Mouse (Mus musculus) limb, embryonic 15.5 days (tissue): ENCODE measurements around the gene Naglu. TPM values are rescaled to one million over a fixed set of nuclear protein-coding genes. Genes with fewer than 3 reads are reported as not detected.
"Not testable (repeated sequence)": the region's sequence is repeated elsewhere in the genome, so short reads cannot be mapped to it uniquely, and the experiment has no call there.

ENCODE experiments used
- ATAC-seq: fragments of 200-750 bp; cut with Nextera tagmentation; 2 replicates; pipeline ENCODE4 v1.8.0; 2017; ENCODE audit warnings: low read depth, moderate TSS enrichment; ENCODE audit not compliant: insufficient number of reproducible peaks, low FRiP score, low TSS enrichment
- H3K27ac ChIP-seq: fragments of 300-500 bp; sonication (generic); 2 replicates; pipeline ENCODE4 v1.5.1; 2015; ENCODE audit warnings: moderate library complexity, mild to moderate bottlenecking, inconsistent platforms
- H3K27me3 ChIP-seq: fragments of 300-500 bp; sonication (generic); 2 replicates; pipeline ENCODE4 v1.6.1; 2015; ENCODE audit warnings: inconsistent platforms
- H3K36me3 ChIP-seq: fragments of 300-500 bp; sonication (generic); 2 replicates; pipeline ENCODE4 v1.6.1; 2015; ENCODE audit warnings: inconsistent platforms
- H3K4me1 ChIP-seq: fragments of 300-500 bp; sonication (generic); 2 replicates; pipeline ENCODE4 v1.6.1; 2015; ENCODE audit warnings: inconsistent platforms
- H3K4me2 ChIP-seq: fragments of 300-500 bp; sonication (generic); 2 replicates; pipeline ENCODE4 v1.6.1; 2015; ENCODE audit warnings: mild to moderate bottlenecking, inconsistent platforms
- H3K4me3 ChIP-seq: fragments of 300-500 bp; sonication (generic); 2 replicates; pipeline ENCODE4 v1.5.1; 2015; ENCODE audit warnings: mild to moderate bottlenecking, inconsistent platforms
- H3K9ac ChIP-seq: fragments of 300-500 bp; sonication (generic); 2 replicates; pipeline ENCODE4 v1.6.1; 2015; ENCODE audit warnings: inconsistent platforms
- H3K9me3 ChIP-seq: fragments of 300-500 bp; sonication (generic); 2 replicates; pipeline ENCODE4 v1.6.1; 2016; ENCODE audit warnings: inconsistent platforms
- WGBS: fragments of 180-500 bp; shearing (Covaris S2); methylation state at CpG from one replicate; pipeline ENCODE4 v1.1.7; 2015; 5-methylcytosine and 5-hydroxymethylcytosine counted together
- microRNA-seq: library from miRNA; unstranded; fragments of <30 nt; microRNA quantifications from one replicate; pipeline ENCODE4, GENCODE M21; 2016
- polyA plus RNA-seq: library from polyadenylated mRNA; unstranded; fragments of >200 nt; fragmentation: Nextera tagmentation; extraction: Ambion mirVana; gene quantifications from 2 replicates; pipeline ENCODE4 v1.2.1, GENCODE M21; 2015

Naglu gene
- polyA plus RNA-seq, 1 experiment from 2014 or later: 12.7 TPM

GRCm38 (mm10) chr11:101115564-101115963 is 45.8 kb downstream of the Naglu start:
- WGBS: 54% methylated on average over 2 of the region's 2 CpGs
- Histone ChIP-seq H3K4me1 (peaks cover 20% of the 10 kb centered on the region), H3K4me2 (no peak overlapping the region), H3K27ac (no peak overlapping the region), H3K36me3 (peaks cover 10% of the 10 kb centered on the region; the same call in 1 of the 2 replicates), H3K9ac (no peak overlapping the region), H3K4me3 (no peak overlapping the region), H3K9me3 (no peaks in the 10 kb centered on the region), H3K27me3 (no peaks in the 10 kb centered on the region)
- ATAC-seq: no peak

GRCm38 (mm10) chr11:101118105-101118504 is 48.3 kb downstream of the Naglu start:
- H3K9me3 ChIP-seq: no peaks in the 10 kb centered on the region
- WGBS: 46% methylated on average over 4 of the region's 4 CpGs
- peaks cover 20% of the 10 kb centered on the region for H3K36me3 ChIP-seq
- H3K9ac ChIP-seq: peak overlapping the region; percentile 93
- H3K4me3 ChIP-seq: peak overlapping the region; percentile 98
- peak overlapping the region; percentile 79 for H3K4me2 ChIP-seq
- H3K4me1 ChIP-seq: peaks cover 24% of the 10 kb centered on the region
- no peak for ATAC-seq
- H3K27ac ChIP-seq: 0 out of 2 replicates have a peak overlapping the region, but pooled peaks have one; percentile 2
- H3K27me3 ChIP-seq: no peaks in the 10 kb centered on the region

- Histone ChIP-seq H3K27me3 (no peaks in the 10 kb centered on the region), H3K4me1 (peaks cover 24% of the 10 kb centered on the region), H3K4me2 (peak overlapping the region; percentile 79), H3K9me3 (no peaks in the 10 kb centered on the region), H3K4me3 (peak overlapping the region; percentile 98), H3K9ac (peak overlapping the region; percentile 93), H3K27ac (peak overlapping the region; percentile 88), H3K36me3 (peaks cover 26% of the 10 kb centered on the region)
- WGBS: under 1% methylated on average over 39 of the region's 39 CpGs
- ATAC-seq: peak; percentile 70
These were observed 49.4 kb downstream of the Naglu start for GRCm38 (mm10) chr11:101119131-101119760.

- peak within 1 kb of the TSS; percentile 98 for H3K4me3 ChIP-seq
- H3K9ac ChIP-seq: peak within 1 kb of the TSS; percentile 93
- peaks cover 24% of the 10 kb centered on the region for H3K4me1 ChIP-seq
- peak within 1 kb of the TSS; percentile 85 for H3K4me2 ChIP-seq
- ATAC-seq: peak; percentile 96
- no peaks in the 10 kb centered on the region for H3K27me3 ChIP-seq
- WGBS: under 1% methylated on average over 61 of the region's 61 CpGs
- peaks cover 31% of the 10 kb centered on the region for H3K36me3 ChIP-seq
- peak within 1 kb of the TSS; percentile 89 for H3K27ac ChIP-seq
- no peaks in the 10 kb centered on the region for H3K9me3 ChIP-seq
These were observed 50.1 kb downstream of the Naglu start, which contains the start of the genes Retreg3 and Tubg1 for GRCm38 (mm10) chr11:101119761-101120544. Retreg3 (minus strand) TSS chr11:101119893. Tubg1 (plus strand) TSS chr11:101119938.

DNA sequence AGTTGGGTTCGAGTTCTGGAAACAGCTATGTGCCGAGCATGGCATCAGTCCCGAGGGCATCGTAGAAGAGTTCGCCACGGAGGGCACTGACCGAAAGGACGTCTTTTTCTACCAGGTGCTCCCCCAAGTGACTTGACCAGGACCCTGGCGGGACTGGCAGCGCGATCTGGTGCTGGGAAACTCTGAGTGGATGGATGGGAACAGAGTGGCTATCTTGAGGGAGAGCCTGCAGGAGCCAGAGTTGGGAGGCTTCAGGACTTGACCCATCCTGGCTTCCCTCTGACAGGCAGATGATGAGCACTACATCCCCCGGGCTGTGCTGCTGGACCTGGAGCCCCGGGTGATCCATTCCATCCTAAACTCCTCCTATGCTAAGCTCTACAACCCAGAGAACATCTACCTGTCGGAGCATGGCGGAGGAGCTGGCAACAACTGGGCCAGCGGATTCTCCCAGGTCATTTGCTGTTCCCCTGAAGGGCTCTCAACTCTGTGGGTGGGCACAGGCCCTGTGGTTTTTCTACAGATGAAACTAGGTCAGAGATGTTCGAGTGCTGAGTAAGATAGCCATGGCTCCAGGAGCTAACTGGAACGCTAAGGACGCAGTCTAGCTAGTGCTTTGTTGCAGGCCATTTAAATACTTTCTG is 50.9 kb downstream of the Naglu start:
- Histone ChIP-seq H3K4me1 (peaks cover 24% of the 10 kb centered on the region), H3K27me3 (no peaks in the 10 kb centered on the region), H3K4me3 (peak overlapping the region; percentile 98), H3K9ac (peak overlapping the region; percentile 74), H3K36me3 (peaks cover 38% of the 10 kb centered on the region), H3K4me2 (peak overlapping the region; percentile 85), H3K27ac (peak overlapping the region; percentile 89), H3K9me3 (no peaks in the 10 kb centered on the region)
- no peak for ATAC-seq
- WGBS: 21% methylated on average over 19 of the region's 19 CpGs

GRCm38 (mm10) chr11:101124494-101124893 is 54.7 kb downstream of the Naglu start:
- not testable (repeated sequence) for ATAC-seq, H3K4me2 ChIP-seq
- 93% methylated on average over 8 of the region's 8 CpGs for WGBS

GRCm38 (mm10) chr11:101125008-101125407 is 55.2 kb downstream of the Naglu start:
- not testable (repeated sequence) for H3K9me3 ChIP-seq, H3K4me3 ChIP-seq, H3K27me3 ChIP-seq, H3K4me1 ChIP-seq, H3K27ac ChIP-seq, H3K9ac ChIP-seq, H3K4me2 ChIP-seq
- whole genome bisulfite sequencing: 92% methylated on average over 8 of the region's 9 CpGs
- ATAC-seq: 0 out of 2 replicates have a peak, but pooled peaks have one; percentile 21
- peaks cover 43% of the 10 kb centered on the region for H3K36me3 ChIP-seq

More at GRCm38 (mm10) chr11:101124494-101124893, 54.7 kb downstream of the Naglu start:
- H3K9me3 ChIP-seq, H3K27me3 ChIP-seq, H3K4me1 ChIP-seq, H3K27ac ChIP-seq, H3K4me3 ChIP-seq, H3K9ac ChIP-seq: not testable (repeated sequence)
- H3K36me3 ChIP-seq: peaks cover 43% of the 10 kb centered on the region

- Histone ChIP-seq H3K36me3 (peaks cover 43% of the 10 kb centered on the region), H3K27me3 (no peaks in the 10 kb centered on the region), H3K4me1 (peaks cover 3% of the 10 kb centered on the region; the same call in 1 of the 2 replicates), H3K4me3 (no peak overlapping the region), H3K9me3 (no peaks in the 10 kb centered on the region), H3K4me2 (no peak overlapping the region), H3K9ac (no peak overlapping the region), H3K27ac (no peak overlapping the region)
- 100% methylated on average over 1 of the region's 1 CpGs for WGBS
- no peak for ATAC-seq
These were observed 57.3 kb downstream of the Naglu start for GRCm38 (mm10) chr11:101127075-101127474.

Small RNA genes lying within 50 kb of the gene (microRNA-seq; reads per million reads assigned to microRNA genes)
- gene Mir6928: not detected

Other genes starting within 250 kb of the Naglu start
- 23.4 and 25.5 TPM in 2 replicates for gene Stat5b, start 219.3 kb upstream of the Naglu start, polyA plus RNA-seq
- 9.4 and 12.0 TPM in 2 replicates for gene Stat5a, start 210.7 kb upstream of the Naglu start, polyA plus RNA-seq
- 72.9 and 85.2 TPM in 2 replicates for gene Stat3, start 130.5 kb upstream of the Naglu start, polyA plus RNA-seq
- 368 and 413 TPM in 2 replicates for gene Cavin1, start 99.1 kb upstream of the Naglu start, polyA plus RNA-seq
- gene Atp6v0a1, start 60.6 kb upstream of the Naglu start, polyA plus RNA-seq: 39.5 and 43.6 TPM in 2 replicates
- 0.14 TPM in 1 of 2 replicates, not detected in the other for gene Hsd17b1, start 8.4 kb downstream of the Naglu start, polyA plus RNA-seq
- 40.3 TPM in 2 replicates for gene Coasy, start 12.6 kb downstream of the Naglu start, polyA plus RNA-seq
- gene Mlx, start 17.3 kb downstream of the Naglu start, polyA plus RNA-seq: 51.7 and 53.8 TPM in 2 replicates
- gene Psmc3ip, start 25.4 kb downstream of the Naglu start, polyA plus RNA-seq: 27.4 and 28.0 TPM in 2 replicates
- 20.6 and 28.0 TPM in 2 replicates for gene Retreg3, start 49.9 kb downstream of the Naglu start, polyA plus RNA-seq
- 62.7 and 65.6 TPM in 2 replicates for gene Tubg1, start 49.9 kb downstream of the Naglu start, polyA plus RNA-seq
- gene Tubg2, start 85.9 kb downstream of the Naglu start, polyA plus RNA-seq: 5.7 and 6.8 TPM in 2 replicates
- gene Cntnap1, start 100.5 kb downstream of the Naglu start, polyA plus RNA-seq: 1.2 and 1.4 TPM in 2 replicates
- 21.7 and 22.1 TPM in 2 replicates for gene Plekhh3, start 101.3 kb downstream of the Naglu start, polyA plus RNA-seq
- 0.14 and 0.36 TPM in 2 replicates for gene Ccr10, start 105.4 kb downstream of the Naglu start, polyA plus RNA-seq
- gene Ezh1, start 156.5 kb downstream of the Naglu start, polyA plus RNA-seq: 15.6 and 17.6 TPM in 2 replicates
- gene Ramp2, start 176.0 kb downstream of the Naglu start, polyA plus RNA-seq: 99.6 and 110 TPM in 2 replicates
- gene Vps25, start 183.7 kb downstream of the Naglu start, polyA plus RNA-seq: 112 and 120 TPM in 2 replicates
- 7.9 and 9.9 TPM in 2 replicates for gene Wnk4, start 190.6 kb downstream of the Naglu start, polyA plus RNA-seq
- 0.70 and 1.3 TPM in 2 replicates for gene Cntd1, start 209.0 kb downstream of the Naglu start, polyA plus RNA-seq
- gene Coa3, start 209.1 kb downstream of the Naglu start, polyA plus RNA-seq: 148 and 154 TPM in 2 replicates
- gene Becn1, start 232.3 kb downstream of the Naglu start, polyA plus RNA-seq: 128 and 137 TPM in 2 replicates
- gene Psme3, start 246.2 kb downstream of the Naglu start, polyA plus RNA-seq: 116 and 125 TPM in 2 replicates